Mouse (Mus musculus) stomach, postnatal 0 days (tissue): ENCODE measurements around the gene Rnf151.

Experiments used
- CTCF ChIP-seq: IDR thresholded peaks from 2 replicates; pipeline ENCODE4 v1.5.1; 2016; ENCODE audit warnings: antibody characterized with exemption, low read depth, mild to moderate bottlenecking, moderate library complexity
- EP300 ChIP-seq: optimal IDR thresholded peaks from 2 replicates; pipeline ENCODE3; 2016; ENCODE audit warnings: antibody characterized with exemption

DNA sequence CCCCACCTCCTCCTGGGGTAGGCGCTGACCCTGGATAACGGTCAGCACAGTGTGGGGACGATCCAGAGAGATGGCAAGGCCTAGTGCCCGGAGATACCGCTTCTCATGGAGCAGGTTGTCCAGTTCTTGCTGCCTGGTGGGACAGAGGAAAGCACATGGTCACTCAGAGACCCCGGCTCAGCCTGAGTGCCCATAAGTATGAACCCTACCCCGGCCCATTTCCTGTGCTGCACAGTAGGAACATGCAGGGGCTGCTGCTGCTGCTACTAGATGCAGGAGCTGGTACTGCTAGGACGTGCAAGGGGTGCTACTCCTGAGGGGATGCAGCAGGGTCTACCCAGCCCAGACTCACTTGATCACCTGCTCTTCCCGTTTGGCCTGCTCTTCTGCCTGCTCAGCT lies 16.6 kb downstream of the Rnf151 start:
- TF ChIP-seq CTCF (no peak), EP300 (no peak)
